Mouse (Mus musculus): Measurements from ENCODE around the gene Limk2. TPM values are rescaled to one million over a fixed set of nuclear protein-coding genes. Genes with fewer than 3 reads are reported as not detected.
A peak's percentile ranks its signal among the peaks of the same experiment; 100 is the strongest.

Gene Limk2
- polyA plus RNA-seq, 1 experiment from 2014 or later, result 62.0 TPM

DNA sequence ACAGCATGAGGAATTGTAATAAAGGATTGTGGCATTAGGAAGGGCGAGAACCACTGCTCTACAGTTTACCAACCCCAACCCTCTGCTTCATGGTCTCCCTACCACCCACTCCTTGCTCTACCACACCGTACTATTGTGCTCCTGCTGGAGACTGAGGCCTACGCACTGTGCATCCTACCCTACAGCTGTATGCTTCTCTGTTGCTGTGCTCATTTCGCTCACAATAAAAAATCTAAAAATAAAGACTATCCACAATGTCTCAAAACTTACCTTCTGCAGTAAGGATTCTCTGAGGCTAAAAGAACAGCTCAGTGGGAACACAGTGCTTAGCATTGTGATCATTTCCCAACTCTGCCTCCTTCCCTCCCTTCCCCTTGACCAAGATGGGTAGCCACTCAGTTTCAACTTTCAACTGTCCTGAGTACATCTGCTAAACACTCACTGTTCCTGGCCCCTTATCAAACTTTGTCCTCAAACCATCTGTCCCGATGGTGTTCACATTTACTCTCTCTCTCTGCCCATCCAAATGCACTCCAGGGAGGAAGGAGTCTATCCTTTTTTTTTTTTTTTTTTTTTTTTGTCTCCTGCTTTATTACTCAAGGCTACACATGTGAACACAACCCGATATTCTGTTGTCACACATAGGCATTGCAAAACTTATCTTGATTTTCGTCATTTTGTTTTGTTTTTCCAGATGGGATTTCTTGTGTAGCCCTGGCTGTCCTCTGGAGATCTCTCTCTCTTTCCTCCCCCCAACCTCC is 4.5 kb downstream of the Limk2 start:
- DNase-seq (ENCODE audit: low spot score), result peak; percentile 86
- WGBS, result 73% methylated on average over 7 of the region's 7 CpGs
- no peak for TF ChIP-seq CTCF (IDR thresholded peaks at IDR 0.05)
- peak; percentile 77 for TF ChIP-seq EP300 (IDR thresholded peaks at IDR 0.05)

DNA sequence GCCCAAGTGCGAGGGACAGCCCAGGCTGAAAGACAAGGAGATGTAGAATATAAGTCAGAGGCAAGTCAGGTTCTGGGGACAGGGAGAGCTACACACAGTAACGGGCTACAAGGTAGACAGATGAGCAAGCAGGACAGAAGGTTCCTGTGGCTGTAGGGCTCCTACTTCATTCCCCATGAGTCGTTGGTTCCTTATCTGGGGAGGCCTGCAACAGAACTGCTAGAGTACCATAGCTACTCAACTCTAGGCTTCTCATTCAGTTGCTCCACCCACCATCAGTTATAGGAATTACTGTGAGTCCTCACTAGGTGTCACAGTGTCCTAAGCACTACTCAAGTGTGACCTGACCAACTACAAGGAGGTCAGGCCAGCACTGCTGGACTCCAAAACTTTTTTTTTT is 6.0 kb downstream of the Limk2 start:
- no peak overlapping the region for H3K27ac ChIP-seq (ENCODE audit: low read length)

More for the DNA sequence above, 4.5 kb downstream of the Limk2 start:
- no peak overlapping the region for H3K4me3 ChIP-seq (ENCODE audit: low read depth, low read length)
- no peaks in the 10 kb centered on the region for H3K9me3 ChIP-seq (ENCODE audit: low read length)
- H3K27ac ChIP-seq (ENCODE audit: low read length), result no peak overlapping the region
- H3K27me3 ChIP-seq (replicated peaks; ENCODE audit: insufficient read depth, low read length), result no peaks in the 10 kb centered on the region
- H3K4me1 ChIP-seq (ENCODE audit: insufficient read depth, low read depth, low read length), result no peaks in the 10 kb centered on the region; the same call in 1 of the 2 replicates
- ATAC-seq, result peak; percentile 32
- H3K9ac ChIP-seq (replicated peaks; ENCODE audit: low read depth), result no peak overlapping the region
- H3K4me2 ChIP-seq (replicated peaks; ENCODE audit: low read depth, low read length), result no peak overlapping the region
- no peaks in the 10 kb centered on the region for H3K36me3 ChIP-seq (ENCODE audit: insufficient read depth, low read length)

DNA sequence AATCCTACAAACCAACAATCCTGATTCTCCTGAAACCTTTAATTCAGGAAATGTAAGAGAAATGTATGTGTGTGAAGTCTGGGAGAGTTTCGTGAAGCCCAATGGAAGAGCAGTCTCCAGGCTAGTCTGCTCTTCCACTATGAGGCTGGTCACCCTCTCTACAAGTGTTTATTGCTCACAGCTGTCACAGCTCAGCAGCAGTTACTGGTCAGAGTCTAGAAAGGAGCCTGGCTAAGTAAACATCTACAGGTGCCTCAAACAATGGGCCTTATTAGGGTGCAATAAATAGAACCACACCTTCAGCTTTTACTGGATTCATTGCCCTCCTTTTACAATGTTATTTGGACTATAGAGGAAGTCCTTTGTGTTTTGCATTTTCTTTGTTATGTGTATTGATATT is 10.7 kb downstream of the Limk2 start:
- Histone ChIP-seq H3K9ac (replicated peaks; ENCODE audit: low read depth) (no peak overlapping the region), H3K9me3 (ENCODE audit: low read length) (no peaks in the 10 kb centered on the region), H3K27ac (ENCODE audit: low read length) (no peak overlapping the region), H3K36me3 (ENCODE audit: insufficient read depth, low read length) (no peaks in the 10 kb centered on the region; the same call in 1 of the 2 replicates), H3K4me3 (ENCODE audit: low read depth, low read length) (no peak overlapping the region), H3K27me3 (replicated peaks; ENCODE audit: insufficient read depth, low read length) (no peaks in the 10 kb centered on the region), H3K4me2 (replicated peaks; ENCODE audit: low read depth, low read length) (no peak overlapping the region), H3K4me1 (ENCODE audit: insufficient read depth, low read depth, low read length) (no peaks in the 10 kb centered on the region)
- no peak for ATAC-seq
- WGBS, result 81% methylated on average over 1 of the region's 1 CpGs
- TF ChIP-seq EP300 (IDR thresholded peaks at IDR 0.05), result no peak
- no peak for TF ChIP-seq CTCF (IDR thresholded peaks at IDR 0.05)
- DNase-seq (ENCODE audit: low spot score), result no peak

More for the DNA sequence above, 6.0 kb downstream of the Limk2 start:
- no peak overlapping the region for H3K4me3 ChIP-seq (ENCODE audit: low read depth, low read length)
- peak; percentile 18 for DNase-seq (ENCODE audit: low spot score)
- H3K9ac ChIP-seq (replicated peaks; ENCODE audit: low read depth), result no peak overlapping the region
- 80% methylated on average over 3 of the region's 3 CpGs for WGBS
- ATAC-seq, result no peak
- no peaks in the 10 kb centered on the region for H3K27me3 ChIP-seq (replicated peaks; ENCODE audit: insufficient read depth, low read length)
- H3K4me1 ChIP-seq (ENCODE audit: insufficient read depth, low read depth, low read length), result no peaks in the 10 kb centered on the region; the same call in 1 of the 2 replicates
- no peaks in the 10 kb centered on the region for H3K9me3 ChIP-seq (ENCODE audit: low read length)
- H3K36me3 ChIP-seq (ENCODE audit: insufficient read depth, low read length), result no peaks in the 10 kb centered on the region
- TF ChIP-seq CTCF (IDR thresholded peaks at IDR 0.05), result no peak
- TF ChIP-seq EP300 (IDR thresholded peaks at IDR 0.05), result no peak
- H3K4me2 ChIP-seq (replicated peaks; ENCODE audit: low read depth, low read length), result no peak overlapping the region

DNA sequence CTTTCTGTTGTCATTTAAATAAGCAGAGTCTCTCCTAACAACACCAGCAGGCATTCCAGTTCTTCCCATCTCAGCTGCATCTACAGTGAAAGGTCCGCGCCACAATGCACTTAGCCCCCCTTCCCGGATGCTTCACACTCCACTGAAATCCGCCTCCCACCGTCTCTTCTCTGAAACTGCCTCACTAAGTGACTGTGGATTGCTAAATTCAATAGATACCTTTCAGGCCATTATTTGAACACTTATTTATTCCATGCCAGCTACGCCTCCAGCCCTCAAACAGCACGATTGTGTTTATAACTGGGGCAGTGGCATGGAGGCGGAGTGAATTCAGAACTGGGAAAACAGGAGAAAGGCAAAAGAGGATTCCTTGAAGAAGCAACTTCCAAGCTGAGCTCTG is 12.4 kb downstream of the Limk2 start:
- no peaks in the 10 kb centered on the region; the same call in 1 of the 2 replicates for H3K36me3 ChIP-seq (ENCODE audit: insufficient read depth, low read length)
- DNase-seq (ENCODE audit: low spot score), result no peak
- TF ChIP-seq CTCF (IDR thresholded peaks at IDR 0.05), result no peak
- no peak overlapping the region for H3K27ac ChIP-seq (ENCODE audit: low read length)
- H3K9me3 ChIP-seq (ENCODE audit: low read length), result no peaks in the 10 kb centered on the region
- H3K27me3 ChIP-seq (replicated peaks; ENCODE audit: insufficient read depth, low read length), result no peaks in the 10 kb centered on the region
- H3K4me2 ChIP-seq (replicated peaks; ENCODE audit: low read depth, low read length), result no peak overlapping the region
- peaks cover 5% of the 10 kb centered on the region; the same call in 1 of the 2 replicates for H3K4me1 ChIP-seq (ENCODE audit: insufficient read depth, low read depth, low read length)
- WGBS, result 81% methylated on average over 8 of the region's 8 CpGs
- H3K4me3 ChIP-seq (ENCODE audit: low read depth, low read length), result no peak overlapping the region
- H3K9ac ChIP-seq (replicated peaks; ENCODE audit: low read depth), result no peak overlapping the region
- ATAC-seq, result no peak

DNA sequence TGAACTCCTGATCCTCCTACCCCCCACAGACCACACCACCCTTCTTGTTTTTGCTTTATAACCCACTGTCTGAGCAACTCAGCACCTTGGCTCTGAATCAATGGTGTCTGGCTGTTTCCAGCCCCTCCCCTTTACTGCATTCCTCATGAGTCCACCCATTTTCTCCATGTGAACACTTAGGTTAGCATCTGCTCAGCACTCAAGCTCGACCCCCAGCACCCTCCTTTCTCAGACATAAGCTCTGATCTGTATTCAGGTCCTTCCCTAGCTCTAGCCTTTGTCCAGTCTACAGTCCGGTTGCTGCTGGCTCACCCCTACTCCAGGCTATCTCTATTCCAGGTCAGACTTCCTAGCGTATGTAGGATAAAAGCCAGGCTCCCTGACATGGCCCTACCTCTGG is 12.9 kb downstream of the Limk2 start:
- DNase-seq (ENCODE audit: low spot score), result no peak
- 88% methylated on average over 3 of the region's 3 CpGs for WGBS

DNA sequence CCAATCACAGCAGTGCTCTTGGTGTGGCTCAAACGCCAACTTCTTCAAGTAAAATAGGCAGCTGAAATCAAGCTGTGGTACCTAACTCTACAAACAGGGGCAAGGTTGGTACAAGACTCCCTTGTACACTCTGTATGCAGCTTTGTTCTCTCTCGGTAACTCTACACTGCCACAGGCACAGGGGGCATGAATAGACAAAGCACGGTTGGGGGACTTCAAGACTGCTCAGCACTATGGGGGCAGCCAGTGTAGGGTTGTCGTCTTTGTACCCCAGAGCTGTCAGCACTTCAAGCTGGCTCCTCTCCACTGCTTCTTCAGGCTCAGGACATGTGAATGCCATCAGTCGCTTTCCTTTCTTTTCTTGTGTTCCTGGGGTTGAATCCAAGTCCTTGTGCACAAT is 14.5 kb downstream of the Limk2 start:
- H3K27me3 ChIP-seq (replicated peaks; ENCODE audit: insufficient read depth, low read length), result no peaks in the 10 kb centered on the region
- H3K36me3 ChIP-seq (ENCODE audit: insufficient read depth, low read length), result no peaks in the 10 kb centered on the region; the same call in 1 of the 2 replicates
- H3K4me1 ChIP-seq (ENCODE audit: insufficient read depth, low read depth, low read length), result peaks cover 5% of the 10 kb centered on the region; the same call in 1 of the 2 replicates
- no peak overlapping the region for H3K4me3 ChIP-seq (ENCODE audit: low read depth, low read length)
- H3K9ac ChIP-seq (replicated peaks; ENCODE audit: low read depth), result no peak overlapping the region
- DNase-seq (ENCODE audit: low spot score), result no peak
- TF ChIP-seq CTCF (IDR thresholded peaks at IDR 0.05) (no peak), EP300 (IDR thresholded peaks at IDR 0.05) (no peak)
- no peak for ATAC-seq
- H3K9me3 ChIP-seq (ENCODE audit: low read length), result no peaks in the 10 kb centered on the region
- no peak overlapping the region for H3K27ac ChIP-seq (ENCODE audit: low read length)
- H3K4me2 ChIP-seq (replicated peaks; ENCODE audit: low read depth, low read length), result no peak overlapping the region
- WGBS, result 79% methylated on average over 5 of the region's 5 CpGs

More for the DNA sequence above, 12.9 kb downstream of the Limk2 start:
- Histone ChIP-seq H3K36me3 (ENCODE audit: insufficient read depth, low read length) (no peaks in the 10 kb centered on the region; the same call in 1 of the 2 replicates), H3K9me3 (ENCODE audit: low read length) (no peaks in the 10 kb centered on the region), H3K4me3 (ENCODE audit: low read depth, low read length) (no peak overlapping the region), H3K9ac (replicated peaks; ENCODE audit: low read depth) (no peak overlapping the region), H3K27ac (ENCODE audit: low read length) (no peak overlapping the region), H3K27me3 (replicated peaks; ENCODE audit: insufficient read depth, low read length) (no peaks in the 10 kb centered on the region), H3K4me1 (ENCODE audit: insufficient read depth, low read depth, low read length) (peaks cover 5% of the 10 kb centered on the region; the same call in 1 of the 2 replicates), H3K4me2 (replicated peaks; ENCODE audit: low read depth, low read length) (no peak overlapping the region)
- ATAC-seq, result no peak
- TF ChIP-seq CTCF (IDR thresholded peaks at IDR 0.05) (no peak), EP300 (IDR thresholded peaks at IDR 0.05) (no peak)
